Mouse (Mus musculus) lung, embryonic 14.5 days (tissue): Measurements from ENCODE around the gene AF366264. TPM values are rescaled to one million over a fixed set of nuclear protein-coding genes. Genes with fewer than 3 reads are reported as not detected.
"Not testable (repeated sequence)": the region's sequence is repeated elsewhere in the genome, so short reads cannot be mapped to it uniquely, and the experiment has no call there.

ENCODE experiments used
- ATAC-seq: fragments of 200-750 bp; cut with Nextera tagmentation; 2 replicates; pipeline ENCODE4 v1.8.0; 2017; ENCODE audit warnings: mild to moderate bottlenecking, moderate TSS enrichment, moderate library complexity; ENCODE audit not compliant: insufficient read depth
- DNase-seq: peaks from one replicate; pipeline ENCODE4 v3.0.0-alpha.2; 2015
- H3K27ac ChIP-seq: fragments of 300-500 bp; sonication (generic); 2 replicates; pipeline ENCODE4 v1.5.1; 2014; ENCODE audit warnings: low read depth, mild to moderate bottlenecking, moderate library complexity
- H3K27me3 ChIP-seq: fragments of 300-500 bp; sonication (generic); 2 replicates; pipeline ENCODE4 v1.6.1; 2014; ENCODE audit warnings: low read length, control low read depth; ENCODE audit not compliant: insufficient read depth
- H3K36me3 ChIP-seq: fragments of 300-500 bp; sonication (generic); 2 replicates; pipeline ENCODE4 v1.6.1; 2014; ENCODE audit warnings: control low read depth; ENCODE audit not compliant: insufficient read depth
- H3K4me1 ChIP-seq: fragments of 300-500 bp; sonication (generic); 2 replicates; pipeline ENCODE4 v1.6.1; 2014; ENCODE audit warnings: antibody characterized with exemption, control low read depth; ENCODE audit not compliant: insufficient read depth
- H3K4me2 ChIP-seq: fragments of 300-500 bp; sonication (generic); 2 replicates; pipeline ENCODE4 v1.6.1; 2014; ENCODE audit warnings: mild to moderate bottlenecking
- H3K4me3 ChIP-seq: fragments of 300-500 bp; sonication (generic); 2 replicates; pipeline ENCODE4 v1.5.1; 2014; ENCODE audit warnings: low read depth, low read length
- H3K9ac ChIP-seq: fragments of 300-500 bp; sonication (generic); 2 replicates; pipeline ENCODE4 v1.6.1; 2014
- H3K9me3 ChIP-seq: fragments of 300-500 bp; sonication (generic); 2 replicates; pipeline ENCODE4 v1.6.1; 2016; ENCODE audit warnings: low read depth, low read length, control low read depth
- CTCF ChIP-seq: IDR thresholded peaks from 2 replicates; pipeline ENCODE4 v1.5.1; 2016; ENCODE audit warnings: antibody characterized with exemption, low read depth
- WGBS: fragments of 180-500 bp; shearing (Covaris S2); extraction: QIAGEN DNeasy Blood & Tissue Kit; methylation state at CpG from one replicate; pipeline ENCODE4 v1.1.7; 2014; 5-methylcytosine and 5-hydroxymethylcytosine counted together
- polyA plus RNA-seq: library from polyadenylated mRNA; unstranded; fragments of >200 nt; fragmentation: Nextera tagmentation; extraction: Ambion mirVana; gene quantifications from 2 replicates; pipeline ENCODE4 v1.2.1, GENCODE M21; 2014

The AF366264 gene
- polyA plus RNA-seq = not detected in 2 replicates

GRCm38 (mm10) chr8:13838289-13838688 is at the start of gene AF366264:
TSS of gene AF366264 (minus strand) at chr8:13838389.
- not testable (repeated sequence) for H3K36me3 ChIP-seq, H3K4me3 ChIP-seq, H3K4me2 ChIP-seq, DNase-seq, ATAC-seq, H3K4me1 ChIP-seq, H3K9me3 ChIP-seq, H3K27ac ChIP-seq, H3K9ac ChIP-seq, H3K27me3 ChIP-seq
- 84% methylated on average over 5 of the region's 5 CpGs for WGBS

- not testable (repeated sequence) for H3K9ac ChIP-seq, H3K4me1 ChIP-seq, H3K27me3 ChIP-seq, ATAC-seq, H3K9me3 ChIP-seq, H3K36me3 ChIP-seq, H3K4me2 ChIP-seq, DNase-seq, H3K27ac ChIP-seq, H3K4me3 ChIP-seq
- WGBS = 67% methylated on average over 1 of the region's 1 CpGs
Observed at GRCm38 (mm10) chr8:13843286-13843685, 5.1 kb upstream of the AF366264 start.

- ATAC-seq (peak; percentile 77), DNase-seq (peak; percentile 42)
- no peak overlapping the region for H3K9ac ChIP-seq
- no peaks in the 10 kb centered on the region for H3K36me3 ChIP-seq
- H3K27me3 ChIP-seq = no peaks in the 10 kb centered on the region
- no peaks in the 10 kb centered on the region for H3K9me3 ChIP-seq
- H3K4me2 ChIP-seq = no peak overlapping the region
- 52% methylated on average over 7 of the region's 7 CpGs for WGBS
- no peaks in the 10 kb centered on the region for H3K4me1 ChIP-seq
- no peak overlapping the region for H3K4me3 ChIP-seq
- no peak overlapping the region for H3K27ac ChIP-seq
- TF ChIP-seq CTCF = no peak
Observed at GRCm38 (mm10) chr8:13828598-13829172, 9.5 kb downstream of the AF366264 start.

GRCm38 (mm10) chr8:13799566-13799965 is 38.6 kb downstream of the AF366264 start:
- Histone ChIP-seq H3K9ac (no peak overlapping the region), H3K4me1 (no peaks in the 10 kb centered on the region), H3K4me2 (no peak overlapping the region), H3K4me3 (no peak overlapping the region), H3K9me3 (no peaks in the 10 kb centered on the region), H3K27ac (no peak overlapping the region), H3K27me3 (no peaks in the 10 kb centered on the region), H3K36me3 (peaks cover 43% of the 10 kb centered on the region)
- WGBS = 85% methylated on average over 5 of the region's 5 CpGs
- DNase-seq = no peak
- ATAC-seq = no peak
- no peak for TF ChIP-seq CTCF

GRCm38 (mm10) chr8:13797676-13798075 is 40.5 kb downstream of the AF366264 start:
- DNase-seq = no peak
- TF ChIP-seq CTCF = no peak
- Histone ChIP-seq H3K4me1 (no peaks in the 10 kb centered on the region), H3K36me3 (peaks cover 57% of the 10 kb centered on the region), H3K9me3 (no peaks in the 10 kb centered on the region), H3K9ac (no peak overlapping the region), H3K4me2 (no peak overlapping the region), H3K27me3 (no peaks in the 10 kb centered on the region), H3K27ac (no peak overlapping the region), H3K4me3 (no peak overlapping the region)
- WGBS = 95% methylated on average over 5 of the region's 5 CpGs
- no peak for ATAC-seq

- Histone ChIP-seq H3K9ac (no peak overlapping the region), H3K9me3 (no peaks in the 10 kb centered on the region), H3K4me3 (no peak overlapping the region), H3K27ac (no peak overlapping the region), H3K4me2 (no peak overlapping the region), H3K4me1 (no peaks in the 10 kb centered on the region), H3K27me3 (no peaks in the 10 kb centered on the region), H3K36me3 (peaks cover 70% of the 10 kb centered on the region)
- WGBS = 91% methylated on average over 11 of the region's 11 CpGs
- ATAC-seq (no peak), DNase-seq (no peak)
- no peak for TF ChIP-seq CTCF
Observed at GRCm38 (mm10) chr8:13793746-13794101, 44.5 kb downstream of the AF366264 start.

- 86% methylated on average over 8 of the region's 8 CpGs for WGBS
- Histone ChIP-seq H3K4me1 (no peaks in the 10 kb centered on the region), H3K36me3 (peaks cover 66% of the 10 kb centered on the region), H3K27ac (no peak overlapping the region), H3K27me3 (no peaks in the 10 kb centered on the region), H3K9ac (no peak overlapping the region), H3K4me2 (no peak overlapping the region), H3K9me3 (no peaks in the 10 kb centered on the region), H3K4me3 (no peak overlapping the region)
- no peak for TF ChIP-seq CTCF
- no peak for DNase-seq
- ATAC-seq = no peak
Observed at GRCm38 (mm10) chr8:13793097-13793745, 45.0 kb downstream of the AF366264 start.
